Mouse (Mus musculus) bone marrow, adult 2 months (tissue): ENCODE data around the gene Prcp.

Experiments
- CTCF ChIP-seq: fragments of 200-500 bp; IDR thresholded peaks from 2 replicates; pipeline ENCODE4 v1.5.1; 2011; ENCODE audit warnings: low read length, control low read depth; ENCODE audit not compliant: control insufficient read depth, insufficient read depth
- POLR2A ChIP-seq: fragments of 200-500 bp; IDR thresholded peaks from 2 replicates; pipeline ENCODE4 v1.6.1; 2011; ENCODE audit warnings: low read depth, mild to moderate bottlenecking, control low read depth, low read length, borderline replicate concordance; ENCODE audit not compliant: control insufficient read depth

DNA sequence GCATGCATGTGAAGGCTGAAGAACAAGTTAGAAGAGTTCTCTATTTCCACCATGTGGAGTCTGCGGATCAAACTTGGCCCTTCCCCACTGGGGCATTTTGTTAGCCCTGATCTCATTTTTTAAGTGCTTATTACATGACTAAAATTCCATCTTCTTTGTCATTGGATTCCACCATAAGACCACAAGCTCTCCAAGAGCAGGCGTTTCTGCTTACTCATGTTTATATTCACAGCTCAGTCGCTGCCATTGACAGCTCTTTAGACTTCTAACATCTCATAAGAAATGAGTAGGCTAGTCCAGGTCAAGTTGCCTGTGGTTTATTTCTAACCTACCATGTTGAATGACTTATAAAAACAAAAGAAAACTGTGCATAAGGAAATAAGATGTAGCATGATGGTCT, 48.0 kb upstream of the Prcp start:
- TF ChIP-seq CTCF = no peak
- no peak for TF ChIP-seq POLR2A
